Mouse (Mus musculus): ENCODE measurements around the gene Ankrd33. TPM values are rescaled to one million over a fixed set of nuclear protein-coding genes. Genes with fewer than 3 reads are reported as not detected.

The Ankrd33 gene
- polyA plus RNA-seq (2016; fragmentation: Nextera tagmentation; extraction: Ambion mirVana): not detected in 2 replicates

DNA sequence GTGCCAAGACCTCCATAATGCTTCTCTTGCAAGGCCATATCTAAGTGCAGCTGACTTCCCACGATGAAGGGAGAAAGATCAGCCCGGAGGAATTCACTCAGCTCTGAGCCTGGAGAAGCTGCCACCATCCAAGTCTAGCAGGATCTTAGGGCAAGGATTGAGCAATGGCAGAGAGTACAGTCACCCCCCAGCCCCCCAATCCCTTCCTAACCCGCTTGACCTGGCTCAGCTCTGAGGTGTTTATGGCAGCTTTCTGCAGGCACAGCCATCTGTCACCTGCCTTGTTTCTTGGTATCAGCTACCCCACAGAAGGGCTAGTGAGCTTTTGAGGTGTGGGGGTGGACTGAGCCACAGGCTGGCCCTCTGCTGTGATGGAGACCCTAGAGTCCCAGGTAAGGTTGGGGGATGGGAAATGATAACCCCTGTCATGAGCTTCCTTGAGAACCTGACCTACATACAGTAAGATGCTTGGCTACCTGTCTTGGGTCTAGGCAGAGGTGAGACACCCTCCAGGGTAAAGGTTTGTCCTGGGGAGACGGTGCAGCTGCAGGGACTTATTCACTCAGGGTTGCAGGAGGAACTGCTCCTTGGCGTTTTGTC is at the start of gene Ankrd33:
Ankrd33 (plus strand) TSS at position 245 of the 600 bp plus-strand sequence.
- Histone ChIP-seq H3K4me1 (replicated peaks) (peaks cover 18% of the 10 kb centered on the region), H3K9me3 (no peaks in the 10 kb centered on the region), H3K27me3 (ENCODE audit: insufficient read depth, poor library complexity, severe bottlenecking) (peaks cover 13% of the 10 kb centered on the region), H3K36me3 (no peaks in the 10 kb centered on the region), H3K4me3 (no peak within 1 kb of the TSS), H3K27ac (no peak within 1 kb of the TSS)
- 78% methylated on average over 5 of the region's 5 CpGs for WGBS
- DNase-seq (ENCODE audit: low spot score): no peak

DNA sequence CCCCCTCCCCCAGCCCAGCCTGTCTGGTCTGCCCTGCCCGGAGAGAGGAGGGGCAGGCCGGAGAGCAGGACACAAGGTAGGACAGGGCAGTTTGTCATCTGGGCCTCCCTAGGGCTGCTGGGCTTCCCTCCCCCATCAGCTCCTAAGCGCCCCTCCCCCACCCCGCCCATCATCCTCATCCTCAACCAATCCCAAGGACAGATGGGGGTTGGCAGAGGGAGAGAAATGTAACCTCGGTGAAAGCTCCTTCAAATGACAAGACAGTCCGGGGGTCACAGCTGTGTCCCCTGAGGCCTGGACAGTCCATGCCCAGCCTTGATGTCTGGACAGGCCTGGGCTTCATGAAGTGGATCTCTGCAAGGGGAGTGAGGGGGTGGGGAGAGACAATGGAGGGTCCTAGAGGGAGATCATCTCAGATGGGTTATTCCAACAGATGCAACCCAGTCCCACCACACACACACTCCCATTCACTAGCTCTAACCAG is 49.1 kb upstream of the Ankrd33 start:
- Histone ChIP-seq H3K36me3 (peaks cover 18% of the 10 kb centered on the region), H3K9me3 (no peaks in the 10 kb centered on the region), H3K4me3 (peak overlapping the region; percentile 28), H3K4me1 (replicated peaks) (peaks cover 100% of the 10 kb centered on the region), H3K27me3 (ENCODE audit: insufficient read depth, poor library complexity, severe bottlenecking) (no peaks in the 10 kb centered on the region), H3K27ac (peak overlapping the region; percentile 89)
- 2% methylated on average over 5 of the region's 6 CpGs for WGBS
- peak; percentile 81 for DNase-seq (ENCODE audit: low spot score)

DNA sequence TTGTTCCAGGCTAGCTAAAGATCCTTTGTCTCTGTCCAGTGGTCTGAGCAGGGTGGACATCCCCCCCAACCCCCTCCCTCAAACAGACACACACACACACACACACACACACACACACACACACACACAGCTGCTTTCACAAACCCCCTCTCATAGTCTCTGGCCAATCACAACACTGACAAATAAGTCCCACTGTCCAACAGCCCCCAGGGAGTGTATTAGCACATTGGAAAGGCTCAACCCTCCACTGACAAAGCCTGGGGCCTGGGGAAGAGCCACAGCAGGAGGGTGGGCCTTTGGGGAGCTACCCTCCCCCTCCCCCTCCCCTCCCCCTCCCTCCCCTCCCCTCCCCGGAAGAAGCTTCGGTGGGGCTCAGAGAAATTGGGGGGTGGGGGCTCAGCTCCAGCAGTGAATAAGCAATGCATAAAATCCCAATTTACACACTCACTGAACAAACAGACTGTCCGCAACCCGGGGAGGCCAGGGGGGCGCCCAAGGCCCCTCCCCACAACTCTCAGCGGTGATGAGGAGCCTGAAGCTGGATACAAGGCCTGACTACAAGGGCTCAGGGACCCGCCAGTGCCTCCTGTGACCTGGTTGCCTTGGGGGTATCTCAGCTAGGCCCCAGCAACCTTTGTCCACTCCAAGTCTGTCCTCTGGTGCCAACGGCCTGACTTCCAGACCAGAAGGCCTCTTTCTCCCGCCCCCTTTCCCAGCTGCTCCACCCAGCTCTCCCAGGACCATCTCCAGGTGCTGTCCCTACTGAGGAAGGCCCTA is 48.4 kb upstream of the Ankrd33 start:
- WGBS: 2% methylated on average over 7 of the region's 9 CpGs
- Histone ChIP-seq H3K4me1 (replicated peaks) (peaks cover 100% of the 10 kb centered on the region), H3K4me3 (peak overlapping the region; percentile 28), H3K27me3 (ENCODE audit: insufficient read depth, poor library complexity, severe bottlenecking) (no peaks in the 10 kb centered on the region), H3K9me3 (no peaks in the 10 kb centered on the region), H3K36me3 (peaks cover 18% of the 10 kb centered on the region), H3K27ac (peak overlapping the region; percentile 89)
- DNase-seq (ENCODE audit: low spot score): peak; percentile 72

- Histone ChIP-seq H3K27me3 (ENCODE audit: insufficient read depth, poor library complexity, severe bottlenecking) (no peaks in the 10 kb centered on the region), H3K4me1 (replicated peaks) (peaks cover 100% of the 10 kb centered on the region), H3K4me3 (no peak overlapping the region), H3K36me3 (peaks cover 23% of the 10 kb centered on the region), H3K27ac (peak overlapping the region; percentile 89), H3K9me3 (no peaks in the 10 kb centered on the region)
- DNase-seq (ENCODE audit: low spot score): no peak
- WGBS: 45% methylated on average over 3 of the region's 3 CpGs
These were observed 47.5 kb upstream of the Ankrd33 start for GRCm38 (mm10) chr15:101068029-101068428.

DNA sequence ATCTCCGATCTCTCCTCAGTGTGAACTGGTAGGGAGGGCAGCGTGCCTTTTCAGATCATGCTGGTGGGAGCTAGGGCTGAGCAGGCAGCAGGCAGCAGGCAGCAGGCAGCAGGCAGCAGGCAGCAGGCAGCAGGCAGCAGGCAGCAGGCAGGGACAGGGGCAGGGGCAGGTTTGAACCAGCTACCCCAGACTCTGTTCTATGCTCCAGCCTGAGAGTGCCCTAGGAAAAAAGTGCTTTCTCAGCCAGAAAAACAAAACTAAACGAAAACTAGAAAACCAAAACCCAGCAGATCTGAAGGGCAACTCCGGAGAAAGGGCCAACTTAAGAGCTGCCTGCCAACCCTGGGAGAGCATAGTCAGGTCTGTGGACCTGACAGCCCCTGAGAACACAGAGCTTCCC is 46.9 kb upstream of the Ankrd33 start:
- Histone ChIP-seq H3K27me3 (ENCODE audit: insufficient read depth, poor library complexity, severe bottlenecking) (no peaks in the 10 kb centered on the region), H3K9me3 (no peaks in the 10 kb centered on the region), H3K36me3 (peaks cover 25% of the 10 kb centered on the region), H3K27ac (peak overlapping the region; percentile 89), H3K4me1 (replicated peaks) (peaks cover 100% of the 10 kb centered on the region), H3K4me3 (no peak overlapping the region)
- DNase-seq (ENCODE audit: low spot score): no peak
- WGBS: 52% methylated on average over 4 of the region's 4 CpGs

GRCm38 (mm10) chr15:101069641-101070190 is 45.8 kb upstream of the Ankrd33 start:
- Histone ChIP-seq H3K27me3 (ENCODE audit: insufficient read depth, poor library complexity, severe bottlenecking) (no peaks in the 10 kb centered on the region), H3K4me3 (peak overlapping the region; percentile 22), H3K4me1 (replicated peaks) (peaks cover 100% of the 10 kb centered on the region), H3K27ac (peak overlapping the region; percentile 89), H3K9me3 (no peaks in the 10 kb centered on the region), H3K36me3 (peaks cover 30% of the 10 kb centered on the region)
- 49% methylated on average over 9 of the region's 9 CpGs for WGBS
- DNase-seq (ENCODE audit: low spot score): no peak

GRCm38 (mm10) chr15:101070762-101071161 is 44.8 kb upstream of the Ankrd33 start:
- Histone ChIP-seq H3K27ac (peak overlapping the region; percentile 89), H3K36me3 (peaks cover 30% of the 10 kb centered on the region), H3K4me3 (no peak overlapping the region), H3K27me3 (ENCODE audit: insufficient read depth, poor library complexity, severe bottlenecking) (no peaks in the 10 kb centered on the region), H3K4me1 (replicated peaks) (peaks cover 100% of the 10 kb centered on the region), H3K9me3 (no peaks in the 10 kb centered on the region)
- DNase-seq (ENCODE audit: low spot score): no peak
- WGBS: 36% methylated on average over 5 of the region's 5 CpGs

DNA sequence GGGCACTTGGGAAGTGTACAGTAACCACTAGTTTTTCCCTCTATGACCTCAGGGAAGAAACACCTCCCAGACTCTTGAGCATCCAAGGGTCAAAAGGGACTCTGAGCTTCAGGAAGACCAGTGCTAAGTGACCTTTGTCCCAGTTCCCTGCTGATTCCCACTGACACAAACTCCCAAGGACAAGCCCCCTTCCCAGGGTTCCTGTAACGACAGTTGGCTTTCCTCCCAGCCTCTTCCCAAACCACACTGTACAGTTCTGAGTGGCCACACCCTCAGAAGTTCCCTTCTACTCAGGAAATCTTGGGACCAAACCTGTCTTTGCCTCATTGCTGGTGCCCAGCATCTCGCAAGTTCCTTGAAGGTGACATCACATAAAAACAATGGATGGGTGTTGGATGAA is 42.8 kb upstream of the Ankrd33 start:
- no peaks in the 10 kb centered on the region for H3K27me3 ChIP-seq (ENCODE audit: insufficient read depth, poor library complexity, severe bottlenecking)
- H3K36me3 ChIP-seq: peaks cover 28% of the 10 kb centered on the region
- no peaks in the 10 kb centered on the region for H3K9me3 ChIP-seq
- no peak for DNase-seq (ENCODE audit: low spot score)
- WGBS: 52% methylated on average over 2 of the region's 2 CpGs
- peaks cover 96% of the 10 kb centered on the region for H3K4me1 ChIP-seq (replicated peaks)
- H3K4me3 ChIP-seq: no peak overlapping the region
- H3K27ac ChIP-seq: no peak overlapping the region

GRCm38 (mm10) chr15:101074067-101074466 is 41.5 kb upstream of the Ankrd33 start:
- peaks cover 23% of the 10 kb centered on the region for H3K36me3 ChIP-seq
- WGBS: 83% methylated on average over 5 of the region's 5 CpGs
- peaks cover 90% of the 10 kb centered on the region for H3K4me1 ChIP-seq (replicated peaks)
- H3K27ac ChIP-seq: peak overlapping the region; percentile 54; the same call in 1 of the 2 replicates
- H3K27me3 ChIP-seq (ENCODE audit: insufficient read depth, poor library complexity, severe bottlenecking): no peaks in the 10 kb centered on the region
- H3K9me3 ChIP-seq: no peaks in the 10 kb centered on the region
- DNase-seq (ENCODE audit: low spot score): no peak
- peak overlapping the region; percentile 5; the same call in 1 of the 2 replicates for H3K4me3 ChIP-seq

DNA sequence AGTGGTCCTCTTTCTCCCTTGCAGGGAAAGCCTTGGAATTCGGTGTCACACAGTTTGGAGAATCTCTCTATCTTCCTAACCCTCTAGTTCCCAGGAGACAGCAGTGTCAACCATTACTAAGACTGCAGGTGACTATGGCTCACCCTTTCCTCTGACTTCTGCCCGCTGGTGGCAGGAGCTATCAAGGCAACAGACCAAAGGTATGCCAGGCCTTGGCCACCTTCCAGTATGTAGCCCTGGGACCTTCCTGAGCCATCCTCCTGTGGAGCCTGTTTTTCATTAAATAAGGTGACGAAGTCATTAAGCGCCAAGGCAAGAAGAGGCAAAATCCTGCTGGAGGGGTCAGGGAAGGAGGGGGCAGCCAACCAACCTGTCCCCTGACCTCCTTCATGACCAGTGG is 40.4 kb upstream of the Ankrd33 start:
- Histone ChIP-seq H3K27ac (peak overlapping the region; percentile 97), H3K27me3 (ENCODE audit: insufficient read depth, poor library complexity, severe bottlenecking) (no peaks in the 10 kb centered on the region), H3K9me3 (no peaks in the 10 kb centered on the region), H3K4me3 (peak overlapping the region; percentile 95), H3K36me3 (peaks cover 23% of the 10 kb centered on the region), H3K4me1 (replicated peaks) (peaks cover 90% of the 10 kb centered on the region)
- no peak for DNase-seq (ENCODE audit: low spot score)
- WGBS: 61% methylated on average over 4 of the region's 4 CpGs

GRCm38 (mm10) chr15:101075656-101076055 is 39.9 kb upstream of the Ankrd33 start:
- DNase-seq (ENCODE audit: low spot score): no peak
- Histone ChIP-seq H3K27ac (peak overlapping the region; percentile 97), H3K4me1 (replicated peaks) (peaks cover 90% of the 10 kb centered on the region), H3K4me3 (peak overlapping the region; percentile 95), H3K27me3 (ENCODE audit: insufficient read depth, poor library complexity, severe bottlenecking) (no peaks in the 10 kb centered on the region), H3K9me3 (no peaks in the 10 kb centered on the region), H3K36me3 (peaks cover 23% of the 10 kb centered on the region)
- 14% methylated on average over 5 of the region's 5 CpGs for WGBS

DNA sequence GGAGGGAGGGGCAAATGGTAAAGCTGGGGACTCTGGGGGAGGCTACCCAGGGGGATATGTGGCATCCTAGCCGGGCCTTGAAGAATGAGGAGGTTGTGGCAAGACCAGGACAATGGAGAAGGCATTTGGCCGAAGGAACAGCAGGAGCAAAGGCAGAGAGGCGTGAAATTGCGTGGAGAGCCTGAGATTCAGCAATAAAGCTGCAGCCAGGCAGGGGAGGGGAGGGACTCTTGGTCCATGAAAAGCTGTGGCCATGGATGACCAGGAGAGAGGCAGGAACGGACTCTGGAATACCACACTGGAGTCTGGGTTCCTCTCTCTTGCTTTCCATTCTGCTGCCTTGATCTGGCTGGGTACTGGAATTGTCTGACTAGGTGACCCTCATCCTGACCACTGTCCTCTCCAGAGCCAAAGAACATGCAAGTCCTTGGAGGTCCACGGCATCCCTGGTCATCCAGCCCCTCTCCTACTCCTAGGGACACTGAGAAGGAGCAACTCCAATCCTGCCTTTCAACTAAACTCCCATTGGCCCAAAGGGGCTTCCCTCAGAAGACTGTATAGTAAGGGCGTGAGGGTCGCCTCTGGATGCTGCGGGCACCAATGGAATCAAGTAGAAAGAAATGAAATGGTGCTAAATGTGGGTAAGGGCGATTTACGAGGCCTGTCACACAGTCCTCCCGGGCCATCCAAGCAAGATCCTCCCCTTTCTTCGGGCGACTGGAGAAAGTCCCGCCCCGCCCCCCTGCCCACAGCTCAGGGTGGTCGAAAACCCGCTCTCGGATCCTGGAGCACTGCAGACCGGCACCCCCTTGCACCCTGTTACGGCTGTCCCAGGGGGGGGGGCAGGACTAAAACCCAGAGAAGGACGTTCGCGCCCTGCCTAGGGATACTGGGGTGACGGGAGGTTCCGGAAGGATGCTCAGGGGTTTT is 39.2 kb upstream of the Ankrd33 start:
- H3K4me1 ChIP-seq (replicated peaks): peaks cover 90% of the 10 kb centered on the region
- DNase-seq (ENCODE audit: low spot score): peak; percentile 77
- peak overlapping the region; percentile 97 for H3K27ac ChIP-seq
- no peaks in the 10 kb centered on the region for H3K27me3 ChIP-seq (ENCODE audit: insufficient read depth, poor library complexity, severe bottlenecking)
- peaks cover 23% of the 10 kb centered on the region for H3K36me3 ChIP-seq
- 2% methylated on average over 26 of the region's 26 CpGs for WGBS
- peak overlapping the region; percentile 95 for H3K4me3 ChIP-seq
- no peaks in the 10 kb centered on the region for H3K9me3 ChIP-seq

Measured in hindbrain, embryonic 10.5 days (tissue).